Mouse (Mus musculus) limb, embryonic 10.5 days (tissue): Measurements from ENCODE around the gene Lpgat1. TPM values are rescaled to one million over a fixed set of nuclear protein-coding genes. Genes with fewer than 3 reads are reported as not detected.

Experiments used
- DNase-seq: peaks from one replicate; pipeline ENCODE4 v3.0.0-alpha.2; 2017; ENCODE audit warnings: low spot score
- H3K27ac ChIP-seq: fragments of 300-500 bp; sonication (generic); 2 replicates; pipeline ENCODE4 v1.5.1; 2016; ENCODE audit warnings: mild to moderate bottlenecking
- H3K27me3 ChIP-seq: fragments of 300-500 bp; sonication (generic); 2 replicates; pipeline ENCODE4 v1.6.1; 2016; ENCODE audit warnings: low read depth, mild to moderate bottlenecking; ENCODE audit not compliant: poor library complexity, severe bottlenecking
- H3K36me3 ChIP-seq: fragments of 300-500 bp; sonication (generic); 2 replicates; pipeline ENCODE4 v1.6.1; 2016; ENCODE audit warnings: mild to moderate bottlenecking, moderate library complexity
- H3K4me1 ChIP-seq: fragments of 300-500 bp; sonication (generic); 2 replicates; pipeline ENCODE4 v1.6.1; 2016
- H3K4me3 ChIP-seq: fragments of 300-500 bp; sonication (generic); 2 replicates; pipeline ENCODE4 v1.5.1; 2016; ENCODE audit warnings: mild to moderate bottlenecking, moderate library complexity
- H3K9me3 ChIP-seq: fragments of 300-500 bp; sonication (generic); replicated peaks from 2 replicates; pipeline ENCODE4 v1.6.1; 2016; ENCODE audit warnings: mild to moderate bottlenecking
- WGBS: fragments of 180-500 bp; shearing (Covaris S2); methylation state at CpG from one replicate; pipeline ENCODE4 v1.1.7; 2016; 5-methylcytosine and 5-hydroxymethylcytosine counted together
- polyA plus RNA-seq: library from polyadenylated mRNA; unstranded; fragments of >200 nt; fragmentation: Nextera tagmentation; extraction: Ambion mirVana; gene quantifications from 2 replicates; pipeline ENCODE4 v1.2.1, GENCODE M21; 2016

The Lpgat1 gene
- polyA plus RNA-seq, 1 experiment from 2014 or later, result 29.4 TPM

- DNase-seq, result no peak
- no peaks in the 10 kb centered on the region for H3K36me3 ChIP-seq
- H3K4me1 ChIP-seq, result peaks cover 3% of the 10 kb centered on the region; the same call in 1 of the 2 replicates
- WGBS, result 93% methylated on average over 4 of the region's 4 CpGs
- H3K9me3 ChIP-seq, result no peaks in the 10 kb centered on the region
- H3K27me3 ChIP-seq, result no peaks in the 10 kb centered on the region
- H3K4me3 ChIP-seq, result no peak overlapping the region
- H3K27ac ChIP-seq, result no peak overlapping the region
These were observed 78.7 kb downstream of the Lpgat1 start for GRCm38 (mm10) chr1:191796238-191796896.

- peaks cover 20% of the 10 kb centered on the region for H3K4me1 ChIP-seq
- DNase-seq, result no peak
- H3K27me3 ChIP-seq, result no peaks in the 10 kb centered on the region
- no peaks in the 10 kb centered on the region for H3K36me3 ChIP-seq
- H3K27ac ChIP-seq, result no peak overlapping the region
- H3K4me3 ChIP-seq, result no peak overlapping the region
- H3K9me3 ChIP-seq, result no peaks in the 10 kb centered on the region
- WGBS, result 61% methylated on average over 9 of the region's 9 CpGs
These were observed 84.6 kb downstream of the Lpgat1 start for GRCm38 (mm10) chr1:191802093-191802819.

- DNase-seq, result no peak
- Histone ChIP-seq H3K27me3 (no peaks in the 10 kb centered on the region), H3K9me3 (no peaks in the 10 kb centered on the region), H3K36me3 (no peaks in the 10 kb centered on the region), H3K27ac (0 out of 2 replicates have a peak overlapping the region, but pooled peaks have one; percentile 16), H3K4me3 (no peak overlapping the region), H3K4me1 (peaks cover 20% of the 10 kb centered on the region)
- 72% methylated on average over 10 of the region's 10 CpGs for WGBS
These were observed 85.4 kb downstream of the Lpgat1 start for GRCm38 (mm10) chr1:191802820-191803655.

- H3K4me3 ChIP-seq, result no peak overlapping the region
- no peaks in the 10 kb centered on the region for H3K27me3 ChIP-seq
- 60% methylated on average over 5 of the region's 5 CpGs for WGBS
- H3K4me1 ChIP-seq, result peaks cover 20% of the 10 kb centered on the region
- no peak overlapping the region for H3K27ac ChIP-seq
- H3K36me3 ChIP-seq, result no peaks in the 10 kb centered on the region
- no peak for DNase-seq
- no peaks in the 10 kb centered on the region for H3K9me3 ChIP-seq
These were observed 87.1 kb downstream of the Lpgat1 start for GRCm38 (mm10) chr1:191804747-191805146.

- H3K27ac ChIP-seq, result no peak overlapping the region
- no peak overlapping the region for H3K4me3 ChIP-seq
- WGBS, result 88% methylated on average over 6 of the region's 6 CpGs
- H3K36me3 ChIP-seq, result no peaks in the 10 kb centered on the region
- H3K4me1 ChIP-seq, result peaks cover 20% of the 10 kb centered on the region
- H3K27me3 ChIP-seq, result no peaks in the 10 kb centered on the region
- DNase-seq, result no peak
- no peaks in the 10 kb centered on the region for H3K9me3 ChIP-seq
These were observed 88.2 kb downstream of the Lpgat1 start for GRCm38 (mm10) chr1:191805788-191806187.

- no peaks in the 10 kb centered on the region for H3K9me3 ChIP-seq
- H3K27ac ChIP-seq, result no peak overlapping the region
- no peaks in the 10 kb centered on the region for H3K27me3 ChIP-seq
- WGBS, result 95% methylated on average over 4 of the region's 4 CpGs
- H3K36me3 ChIP-seq, result no peaks in the 10 kb centered on the region
- H3K4me3 ChIP-seq, result no peak overlapping the region
- no peak for DNase-seq
- peaks cover 20% of the 10 kb centered on the region for H3K4me1 ChIP-seq
These were observed 89.1 kb downstream of the Lpgat1 start for GRCm38 (mm10) chr1:191806740-191807139.

- no peak overlapping the region for H3K4me3 ChIP-seq
- no peaks in the 10 kb centered on the region for H3K9me3 ChIP-seq
- DNase-seq, result no peak
- H3K36me3 ChIP-seq, result no peaks in the 10 kb centered on the region
- H3K4me1 ChIP-seq, result peaks cover 13% of the 10 kb centered on the region
- no peak overlapping the region for H3K27ac ChIP-seq
- WGBS, result 88% methylated on average over 7 of the region's 7 CpGs
- no peaks in the 10 kb centered on the region for H3K27me3 ChIP-seq
These were observed 90.3 kb downstream of the Lpgat1 start for GRCm38 (mm10) chr1:191807979-191808378.

- Histone ChIP-seq H3K9me3 (no peaks in the 10 kb centered on the region), H3K4me3 (no peak overlapping the region), H3K27ac (no peak overlapping the region), H3K36me3 (no peaks in the 10 kb centered on the region), H3K27me3 (no peaks in the 10 kb centered on the region), H3K4me1 (peaks cover 7% of the 10 kb centered on the region)
- DNase-seq, result no peak
- WGBS, result 88% methylated on average over 12 of the region's 12 CpGs
These were observed 91.1 kb downstream of the Lpgat1 start for GRCm38 (mm10) chr1:191808688-191809223.

GRCm38 (mm10) chr1:191811774-191812173 lies 94.1 kb downstream of the Lpgat1 start:
- no peak overlapping the region for H3K27ac ChIP-seq
- no peaks in the 10 kb centered on the region for H3K36me3 ChIP-seq
- peaks cover 7% of the 10 kb centered on the region for H3K4me1 ChIP-seq
- WGBS, result 93% methylated on average over 12 of the region's 12 CpGs
- no peaks in the 10 kb centered on the region for H3K27me3 ChIP-seq
- H3K9me3 ChIP-seq, result no peaks in the 10 kb centered on the region
- no peak for DNase-seq
- no peak overlapping the region for H3K4me3 ChIP-seq

GRCm38 (mm10) chr1:191812949-191813691 lies 95.5 kb downstream of the Lpgat1 start:
- Histone ChIP-seq H3K27me3 (no peaks in the 10 kb centered on the region), H3K4me1 (peaks cover 13% of the 10 kb centered on the region), H3K27ac (no peak overlapping the region), H3K9me3 (no peaks in the 10 kb centered on the region), H3K4me3 (no peak overlapping the region), H3K36me3 (no peaks in the 10 kb centered on the region)
- 87% methylated on average over 13 of the region's 13 CpGs for WGBS
- no peak for DNase-seq

- 89% methylated on average over 4 of the region's 4 CpGs for WGBS
- Histone ChIP-seq H3K27ac (no peak overlapping the region), H3K4me3 (no peak overlapping the region), H3K36me3 (no peaks in the 10 kb centered on the region), H3K4me1 (peaks cover 14% of the 10 kb centered on the region), H3K27me3 (no peaks in the 10 kb centered on the region), H3K9me3 (no peaks in the 10 kb centered on the region)
- no peak for DNase-seq
These were observed 96.6 kb downstream of the Lpgat1 start for GRCm38 (mm10) chr1:191814240-191814639.

GRCm38 (mm10) chr1:191814935-191815334 lies 97.3 kb downstream of the Lpgat1 start:
- no peaks in the 10 kb centered on the region for H3K9me3 ChIP-seq
- no peaks in the 10 kb centered on the region for H3K36me3 ChIP-seq
- no peaks in the 10 kb centered on the region for H3K27me3 ChIP-seq
- 35% methylated on average over 5 of the region's 5 CpGs for WGBS
- H3K4me3 ChIP-seq, result no peak overlapping the region
- H3K4me1 ChIP-seq, result peaks cover 14% of the 10 kb centered on the region
- H3K27ac ChIP-seq, result peak overlapping the region; percentile 42
- no peak for DNase-seq
